ENCODE assay signal across 21 mouse cellular contexts in genomic region chr19:42311332-42311731, GRCm38 (mm10).
DNase-seq lines count a peak whose midpoint lies in the region; ATAC-seq and TF ChIP-seq lines count a peak whose summit lies in the region.
"Had no signal": no experiment of that assay in that cellular context is flagged by ENCODE, and none has a peak within 500 bp of the region (broad histone marks: within the 10 kb centered on the region; RNA-seq: fewer than 3 reads in every experiment).

No protein-coding gene starts in this region.

- peak; percentile 58 for ATAC-seq in frontal cortex, adult (ENCODE audit: low TSS enrichment)
- ATAC-seq in forebrain, postnatal 0 days, result no peak
- ATAC-seq: midbrain, embryonic 15.5 days had no signal

- H3K27me3 ChIP-seq in MEL (ENCODE audit: control insufficient read depth in 1 of 2, insufficient read depth in 2 of 2, low read length in 2 of 2), result peaks cover 0 to 3% of the 10 kb centered on the region in 2 experiments; a peak in 1 of 4 replicates
- no peaks in the 10 kb centered on the region for H3K27me3 ChIP-seq in forebrain, postnatal 0 days (ENCODE audit: insufficient read depth, low read length)
- H3K27me3 ChIP-seq: embryonic facial prominence, embryonic 12.5 days; midbrain, embryonic 15.5 days; stomach, embryonic 15.5 days had no signal

- TF ChIP-seq RAD21 in MEL (IDR thresholded peaks at IDR 0.05; ENCODE audit: low read depth, low read length), result peak; percentile 29

- H3K4me1 ChIP-seq in MEL (ENCODE audit: control insufficient read depth in 1 of 2, insufficient read depth in 2 of 2, low read length in 2 of 2), result peaks cover 0 to 6% of the 10 kb centered on the region in 2 experiments; a peak in 1 of 4 replicates
- H3K4me1 ChIP-seq in forebrain, postnatal 0 days (ENCODE audit: insufficient read depth), result peaks cover 11% of the 10 kb centered on the region

- no peak overlapping the region for H3K4me3 ChIP-seq in MEL (ENCODE audit: control insufficient read depth in 1 of 2, insufficient read depth in 1 of 2, low read depth in 2 of 2, low read length in 2 of 2)
- H3K4me3 ChIP-seq in forebrain, postnatal 0 days (ENCODE audit: low read depth, low read length), result no peak overlapping the region
- H3K4me3 ChIP-seq: embryonic facial prominence, embryonic 12.5 days; erythroblast, embryonic 14.5 days; midbrain, embryonic 15.5 days; myocyte; stomach, embryonic 15.5 days had no signal

- no peak for TF ChIP-seq EP300 in MEL (IDR thresholded peaks at IDR 0.05; ENCODE audit: low read depth in 1 of 2, low read length in 2 of 2)

- peak in 1 of 3 experiments; percentile 35; a peak in 2 of 6 replicates for TF ChIP-seq CTCF in MEL (IDR thresholded peaks at IDR 0.05 in 2 of 3, conservative IDR thresholded peaks at IDR 0.05 in 1 of 3; ENCODE audit: control insufficient read depth in 1 of 3, insufficient read depth in 1 of 3, low read depth in 2 of 3, low read length in 3 of 3, poor library complexity in 1 of 3, severe bottlenecking in 1 of 3)
- no peak for TF ChIP-seq CTCF in forebrain, postnatal 0 days (IDR thresholded peaks at IDR 0.05; ENCODE audit: low read depth)

- H3K36me3 ChIP-seq in MEL (ENCODE audit: control insufficient read depth in 1 of 2, insufficient read depth in 2 of 2, low read length in 2 of 2), result no peaks in the 10 kb centered on the region; a peak in 1 of 4 replicates
- no peaks in the 10 kb centered on the region for H3K36me3 ChIP-seq in forebrain, postnatal 0 days (ENCODE audit: insufficient read depth)
- H3K36me3 ChIP-seq: embryonic facial prominence, embryonic 12.5 days; midbrain, embryonic 15.5 days; stomach, embryonic 15.5 days had no signal

- no peaks in the 10 kb centered on the region for H3K79me2 ChIP-seq in MEL (ENCODE audit: control insufficient read depth, insufficient read depth, low read length, poor library complexity)

- no peak overlapping the region for H3K27ac ChIP-seq in MEL (ENCODE audit: control insufficient read depth, low read depth, low read length)
- H3K27ac ChIP-seq in forebrain, postnatal 0 days (ENCODE audit: low read depth, low read length), result 0 out of 2 replicates have a peak overlapping the region, but pooled peaks have one; percentile 67
- H3K27ac ChIP-seq: embryonic facial prominence, embryonic 12.5 days; stomach, embryonic 15.5 days had no signal

- H3K4me2 ChIP-seq in forebrain, postnatal 0 days (ENCODE audit: low read depth), result no peak overlapping the region
- H3K4me2 ChIP-seq: embryonic facial prominence, embryonic 12.5 days; midbrain, embryonic 15.5 days; stomach, embryonic 15.5 days had no signal

- no peak overlapping the region for H3K9ac ChIP-seq in MEL (ENCODE audit: control insufficient read depth, low read depth, low read length, poor library complexity, severe bottlenecking)
- H3K9ac ChIP-seq in forebrain, postnatal 0 days, result no peak overlapping the region
- H3K9ac ChIP-seq: embryonic facial prominence, embryonic 12.5 days; midbrain, embryonic 15.5 days; stomach, embryonic 15.5 days had no signal

- WGBS in forebrain, postnatal 0 days, result 33% methylated on average over 2 of the region's 2 CpGs

- TF ChIP-seq POLR2A in MEL (IDR thresholded peaks at IDR 0.05; ENCODE audit: control insufficient read depth in 1 of 2, insufficient read depth in 1 of 2, low read depth in 1 of 2, low read length in 2 of 2, poor library complexity in 1 of 2), result no peak

- H3K9me3 ChIP-seq in MEL (replicated peaks; ENCODE audit: insufficient read depth, low read length), result no peaks in the 10 kb centered on the region
- no peaks in the 10 kb centered on the region for H3K9me3 ChIP-seq in forebrain, postnatal 0 days (ENCODE audit: low read length)
- H3K9me3 ChIP-seq: embryonic facial prominence, embryonic 12.5 days; midbrain, embryonic 15.5 days; stomach, embryonic 15.5 days had no signal

- DNase-seq in frontal cortex, postnatal 10 days (ENCODE audit: low spot score in 2 of 2), result no peak
- DNase-seq in 416B (ENCODE audit: low read depth) (peak; percentile 65), MEL (ENCODE audit: low read depth, low spot score) (peak; percentile 23)
- DNase-seq in forebrain, postnatal 0 days, result no peak
- DNase-seq in layer of hippocampus, adult 18-20 months (ENCODE audit: low spot score in 2 of 2), result no peak
- no peak for DNase-seq in adrenal gland, postnatal 14 days
- DNase-seq: cerebellum, adult 8-10 months; gastrocnemius, postnatal 25 days; kidney, adult 18-20 months; kidney, postnatal 10 days; left cerebral cortex, postnatal 4 days; lung, adult 18-20 months; lung, postnatal 14 days; thymus, adult 18-20 months; thymus, postnatal 4 days had no signal

TF ChIP-seq in MEL, 35 proteins besides CTCF, POLR2A, EP300 and RAD21:
- TF ChIP-seq MXI1 (IDR thresholded peaks at IDR 0.05; ENCODE audit: low read depth, low read length) (no peak), TBP (IDR thresholded peaks at IDR 0.05; ENCODE audit: low read depth, low read length) (no peak), TCF12 (IDR thresholded peaks at IDR 0.05; ENCODE audit: low read depth, low read length) (no peak), UBTF (IDR thresholded peaks at IDR 0.05; ENCODE audit: borderline replicate concordance, insufficient read depth, low read depth, low read length) (no peak), E2F4 (IDR thresholded peaks at IDR 0.05; ENCODE audit: borderline replicate concordance, low read depth, low read length) (no peak), MYC (IDR thresholded peaks at IDR 0.05; ENCODE audit: low read depth, low read length) (no peak), ZMIZ1 (IDR thresholded peaks at IDR 0.05; ENCODE audit: low read depth, low read length) (no peak), MAZ (IDR thresholded peaks at IDR 0.05; ENCODE audit: low read depth, low read length) (no peak), GABPA (IDR thresholded peaks at IDR 0.05; ENCODE audit: low read depth, low read length) (no peak), MYB (IDR thresholded peaks at IDR 0.05; ENCODE audit: low read depth, low read length) (no peak), JUND (IDR thresholded peaks at IDR 0.05; ENCODE audit: low read depth, low read length) (no peak), SMC3 (IDR thresholded peaks at IDR 0.05; ENCODE audit: low read depth, low read length) (no peak), NELFE (IDR thresholded peaks at IDR 0.05; ENCODE audit: low read depth, low read length) (no peak), GATA1 (IDR thresholded peaks at IDR 0.05; ENCODE audit: low read depth, low read length) (no peak), POLR2AphosphoS5 (IDR thresholded peaks at IDR 0.05; ENCODE audit: borderline replicate concordance, low read depth, low read length) (no peak), SIN3A (IDR thresholded peaks at IDR 0.05; ENCODE audit: low read length) (no peak), USF2 (IDR thresholded peaks at IDR 0.05; ENCODE audit: borderline replicate concordance in 1 of 2, insufficient read depth in 1 of 2, low read depth in 1 of 2, low read length in 2 of 2) (no peak), ZKSCAN1 (IDR thresholded peaks at IDR 0.05; ENCODE audit: low read depth, low read length) (no peak), KAT2A (conservative IDR thresholded peaks at IDR 0.05; ENCODE audit: low read depth, low read length) (no peak), USF1 (IDR thresholded peaks at IDR 0.05; ENCODE audit: low read depth, low read length) (no peak)
TF ChIP-seq in MEL: peak in this region for 0.

Comparison
In these comparisons a context has a peak if more than half of its experiments do, and no peak if none do; other contexts are left out.
1. DNase-seq: peak in 416B (single experiment) and MEL (single experiment); none in frontal cortex, postnatal 10 days (0 of 2), forebrain, postnatal 0 days (single experiment), layer of hippocampus, adult 18-20 months (0 of 2) and adrenal gland, postnatal 14 days (single experiment).